Mouse (Mus musculus) left cerebral cortex, postnatal 10 days (tissue): ENCODE results near the gene Art4. TPM values are rescaled to one million over a fixed set of nuclear protein-coding genes. Genes with fewer than 3 reads are reported as not detected.
"Not testable (repeated sequence)": the region's sequence is repeated elsewhere in the genome, so short reads cannot be mapped to it uniquely, and the experiment has no call there.

Experiments
- DNase-seq, 2 experiments: peaks; one replicate each; pipeline ENCODE4 v3.0.0; 2021 to 2022; ENCODE audit warnings: low spot score in 2 of 2, mixed read lengths in 1 of 2; ENCODE audit errors: extremely low spot score in 1 of 2
- intact Hi-C: fragments of 180-260 bp; cut with DNase I; formaldehyde crosslinking; loops from one replicate; pipeline ENCODE4 v1.15.1; 2025
- total RNA-seq, 2 experiments: library from RNA; stranded (reverse); gene quantifications; 2 replicates each; pipeline ENCODE4 v1.2.3; 2021

The Art4 gene
- total RNA-seq, result under 1 TPM in 1 of 2 experiments, not detected in 1; 0.14 TPM

- intact Hi-C loops, result no loop called here
- no peak for DNase-seq
Observed at GRCm38 (mm10) chr6:136857186-136857872, at the start of gene Art4. TSS of gene Art4 (minus strand) at chr6:136857733.

GRCm38 (mm10) chr6:136906937-136907293, 49.4 kb upstream of the Art4 start:
- intact Hi-C loops, result no loop called here
- DNase-seq, result no peak

- intact Hi-C loops, result no loop called here
- DNase-seq, result no peak
Observed at GRCm38 (mm10) chr6:136906283-136906936, 48.9 kb upstream of the Art4 start.

- no peak for DNase-seq
- intact Hi-C loops, result no loop called here
Observed at GRCm38 (mm10) chr6:136903885-136904470, 46.4 kb upstream of the Art4 start.

- intact Hi-C loops, result no loop called here
- DNase-seq, result no peak
Observed at GRCm38 (mm10) chr6:136902527-136902926, 45.0 kb upstream of the Art4 start.

- DNase-seq, result no peak
- intact Hi-C loops, result no loop called here
Observed at GRCm38 (mm10) chr6:136901010-136901409, 43.5 kb upstream of the Art4 start.

- DNase-seq, result no peak
- intact Hi-C loops, result no loop called here
Observed at GRCm38 (mm10) chr6:136900369-136901009, 43.0 kb upstream of the Art4 start.

- DNase-seq, result no peak
- intact Hi-C loops, result no loop called here
Observed at GRCm38 (mm10) chr6:136898954-136899353, 41.4 kb upstream of the Art4 start.

- intact Hi-C loops, result no loop called here
- DNase-seq, result no peak
Observed at GRCm38 (mm10) chr6:136898222-136898621, 40.7 kb upstream of the Art4 start.

- intact Hi-C loops, result no loop called here
- DNase-seq, result no peak
Observed at GRCm38 (mm10) chr6:136897789-136898188, 40.3 kb upstream of the Art4 start.

- intact Hi-C loops, result no loop called here
- no peak for DNase-seq
Observed at GRCm38 (mm10) chr6:136894532-136895339, 37.2 kb upstream of the Art4 start.

- intact Hi-C loops, result no loop called here
- no peak for DNase-seq
Observed at GRCm38 (mm10) chr6:136892002-136892401, 34.5 kb upstream of the Art4 start.

- intact Hi-C loops, result no loop called here
- DNase-seq, result no peak
Observed at GRCm38 (mm10) chr6:136889554-136889953, 32.0 kb upstream of the Art4 start.

- intact Hi-C loops, result no loop called here
- no peak for DNase-seq
Observed at GRCm38 (mm10) chr6:136889067-136889466, 31.5 kb upstream of the Art4 start.

GRCm38 (mm10) chr6:136887854-136888253, 30.3 kb upstream of the Art4 start:
- intact Hi-C loops, result no loop called here
- peak in 1 of 2 experiments; percentile 51 for DNase-seq

GRCm38 (mm10) chr6:136884766-136885165, 27.2 kb upstream of the Art4 start:
- DNase-seq, intact Hi-C loops: not testable (repeated sequence)

- DNase-seq, result no peak
- intact Hi-C loops, result no loop called here
Observed at GRCm38 (mm10) chr6:136883961-136884360, 26.4 kb upstream of the Art4 start.

- intact Hi-C loops, result no loop called here
- no peak for DNase-seq
Observed at GRCm38 (mm10) chr6:136883431-136883915, 25.9 kb upstream of the Art4 start.

- intact Hi-C loops, result no loop called here
- DNase-seq, result no peak
Observed at GRCm38 (mm10) chr6:136881678-136882077, 24.1 kb upstream of the Art4 start.
